Mouse (Mus musculus) CH12.LX (cell line): ENCODE results near the gene Pdcd6ip. TPM values are rescaled to one million over a fixed set of nuclear protein-coding genes. Genes with fewer than 3 reads are reported as not detected.

Source experiments
- DNase-seq: peaks from one replicate; pipeline ENCODE4 v3.0.0-alpha.2; 2013; ENCODE audit errors: extremely low read depth
- H3K27ac ChIP-seq: 2 replicates; pipeline ENCODE4 v1.5.1; 2012; ENCODE audit warnings: low read depth, mild to moderate bottlenecking, control low read depth, moderate library complexity; ENCODE audit not compliant: insufficient read depth
- H3K27me3 ChIP-seq: replicated peaks from 2 replicates; pipeline ENCODE3; 2012; ENCODE audit warnings: inconsistent platforms
- H3K36me3 ChIP-seq, 2 experiments: replicated peaks in 1 of 2; 2 replicates each; pipeline versions ENCODE3 to v1.6.1; 2012; ENCODE audit warnings: inconsistent platforms in 1 of 2, low read length in 1 of 2, mild to moderate bottlenecking in 1 of 2, mixed read lengths in 1 of 2, moderate library complexity in 1 of 2; ENCODE audit not compliant: control insufficient read depth in 1 of 2, insufficient read depth in 1 of 2
- H3K4me1 ChIP-seq, 2 experiments: 2 replicates each; pipeline ENCODE4 v1.6.1; 2012; ENCODE audit warnings: inconsistent platforms in 1 of 2, moderate library complexity in 1 of 2; ENCODE audit not compliant: insufficient read depth in 2 of 2, control insufficient read depth in 1 of 2
- H3K4me2 ChIP-seq: 2 replicates; pipeline ENCODE4 v1.6.1; 2012; ENCODE audit warnings: low read depth, mild to moderate bottlenecking, control low read depth; ENCODE audit not compliant: poor library complexity, insufficient read depth, severe bottlenecking
- H3K4me3 ChIP-seq, 3 experiments: fragments of 150-350 bp in 1 of 3; sonication (generic) in 1 of 3; replicated peaks in 1 of 3; 2 replicates each; pipeline versions ENCODE3 to v1.5.1; 2011 to 2012; ENCODE audit warnings: low read depth in 2 of 3, low read length in 2 of 3, mild to moderate bottlenecking in 2 of 3, moderate library complexity in 2 of 3, control low read depth in 1 of 3, improper control_type of control experiment in 1 of 3, inconsistent platforms in 1 of 3, mixed read lengths in 1 of 3; ENCODE audit not compliant: poor library complexity in 1 of 3
- H3K79me2 ChIP-seq: replicated peaks from 2 replicates; pipeline ENCODE4 v1.6.1; 2012; ENCODE audit warnings: mild to moderate bottlenecking, moderate library complexity; ENCODE audit not compliant: control insufficient read depth, poor library complexity, insufficient read depth, severe bottlenecking; ENCODE audit errors: extremely low read depth
- H3K9ac ChIP-seq: 2 replicates; pipeline ENCODE4 v1.6.1; 2012; ENCODE audit warnings: low read depth, mild to moderate bottlenecking, control low read depth, moderate library complexity; ENCODE audit not compliant: insufficient read depth
- H3K9me3 ChIP-seq: replicated peaks from 2 replicates; pipeline ENCODE3; 2012; ENCODE audit warnings: low read length, inconsistent platforms, mixed read lengths
- E2F4 ChIP-seq: IDR thresholded peaks from 2 replicates; pipeline ENCODE4 v1.6.1; 2011; ENCODE audit warnings: low read depth, low read length, improper control_type of control experiment; ENCODE audit not compliant: insufficient replicate concordance
- EP300 ChIP-seq: IDR thresholded peaks from 2 replicates; pipeline ENCODE4 v1.6.1; 2011; ENCODE audit warnings: low read length, improper control_type of control experiment
- GABPA ChIP-seq: IDR thresholded peaks from 2 replicates; pipeline ENCODE4 v1.6.1; 2012; ENCODE audit warnings: low read depth, low read length, improper control_type of control experiment, inconsistent platforms; ENCODE audit not compliant: insufficient replicate concordance
- IRF4 ChIP-seq: IDR thresholded peaks from 2 replicates; pipeline ENCODE4 v1.6.1; 2014; ENCODE audit warnings: low read depth, mild to moderate bottlenecking, inconsistent platforms, low read length, improper control_type of control experiment
- JUN ChIP-seq: IDR thresholded peaks from 2 replicates; pipeline ENCODE4 v1.6.1; 2011; ENCODE audit warnings: low read depth, mild to moderate bottlenecking, low read length, improper control_type of control experiment, moderate library complexity; ENCODE audit not compliant: insufficient read depth
- JUND ChIP-seq: conservative IDR thresholded peaks from 2 replicates; pipeline ENCODE4 v1.6.1; 2011; ENCODE audit warnings: low read depth, low read length, improper control_type of control experiment
- KAT2A ChIP-seq: IDR thresholded peaks from 2 replicates; pipeline ENCODE4 v1.6.1; 2012; ENCODE audit warnings: low read length, improper control_type of control experiment, inconsistent platforms; ENCODE audit not compliant: insufficient replicate concordance
- MEF2A ChIP-seq: IDR thresholded peaks from 2 replicates; pipeline ENCODE4 v1.6.1; 2014; ENCODE audit warnings: low read depth, mild to moderate bottlenecking, inconsistent platforms, low read length, improper control_type of control experiment, borderline replicate concordance
- MYC ChIP-seq: IDR thresholded peaks from 2 replicates; pipeline ENCODE4 v1.6.1; 2011; ENCODE audit warnings: low read depth, mild to moderate bottlenecking, improper control_type of control experiment, low read length
- POLR2AphosphoS2 ChIP-seq: IDR thresholded peaks from 2 replicates; pipeline ENCODE4 v1.6.1; 2011; ENCODE audit warnings: low read depth, low read length, improper control_type of control experiment
- RAD21 ChIP-seq: IDR thresholded peaks from 2 replicates; pipeline ENCODE4 v1.6.1; 2011; ENCODE audit warnings: low read depth, mild to moderate bottlenecking, low read length, improper control_type of control experiment, moderate library complexity
- RCOR1 ChIP-seq: conservative IDR thresholded peaks from 2 replicates; pipeline ENCODE4 v1.6.1; 2012; ENCODE audit warnings: low read depth, mild to moderate bottlenecking, inconsistent platforms, low read length, improper control_type of control experiment
- SIN3A ChIP-seq: IDR thresholded peaks from 2 replicates; pipeline ENCODE4 v1.6.1; 2012; ENCODE audit warnings: low read length, improper control_type of control experiment, inconsistent platforms
- UBTF ChIP-seq: IDR thresholded peaks from 2 replicates; pipeline ENCODE4 v1.6.1; 2012; ENCODE audit warnings: low read depth, mild to moderate bottlenecking, inconsistent platforms, low read length, improper control_type of control experiment, moderate library complexity
- USF2 ChIP-seq: conservative IDR thresholded peaks from 2 replicates; pipeline ENCODE4 v1.6.1; 2011; ENCODE audit warnings: low read depth, low read length, improper control_type of control experiment
- ZC3H11A ChIP-seq: IDR thresholded peaks from 2 replicates; pipeline ENCODE4 v1.6.1; 2012; ENCODE audit warnings: low read depth, mild to moderate bottlenecking, inconsistent platforms, low read length, improper control_type of control experiment
- ZNF384 ChIP-seq: IDR thresholded peaks from 2 replicates; pipeline ENCODE4 v1.6.1; 2012; ENCODE audit warnings: low read depth, low read length, improper control_type of control experiment, inconsistent platforms
- dilution Hi-C: fragments of 300-500 bp; cut with MboI; formaldehyde crosslinking; loops from 2 replicates; pipeline ENCODE4 v1.14.3; 2020; ENCODE audit warnings: low sequenced_read_pairs; ENCODE audit not compliant: extremely low pct_unique_long_range_greater_than_20kb, extremely low pct_ligation_motif_present
- in situ Hi-C: fragments of 300-500 bp; cut with MboI; formaldehyde crosslinking; loops from 3 replicates; pipeline ENCODE4 v1.14.3; 2019; ENCODE audit warnings: low sequenced_read_pairs, low pct_ligation_motif_present, low pct_unique_long_range_greater_than_20kb, mixed read lengths
- polyA plus RNA-seq: library from polyadenylated mRNA; unstranded; fragments of >175 nt; gene quantifications from 2 replicates; pipeline ENCODE4 v1.2.1, GENCODE M21; 2012; ENCODE audit warnings: low read depth; ENCODE audit not compliant: insufficient read length
- total RNA-seq, 2 experiments: library from RNA; depleted of rRNA; stranded (reverse); fragments of 300-350 nt in 1 of 2; fragments of >200 nt in 1 of 2; gene quantifications; 2 replicates each; pipeline ENCODE4 v1.2.3; 2012 to 2014

Gene Pdcd6ip
- total and polyA plus RNA-seq, 3 experiments = 23.3 to 75.6 (median 29.5) TPM

DNA sequence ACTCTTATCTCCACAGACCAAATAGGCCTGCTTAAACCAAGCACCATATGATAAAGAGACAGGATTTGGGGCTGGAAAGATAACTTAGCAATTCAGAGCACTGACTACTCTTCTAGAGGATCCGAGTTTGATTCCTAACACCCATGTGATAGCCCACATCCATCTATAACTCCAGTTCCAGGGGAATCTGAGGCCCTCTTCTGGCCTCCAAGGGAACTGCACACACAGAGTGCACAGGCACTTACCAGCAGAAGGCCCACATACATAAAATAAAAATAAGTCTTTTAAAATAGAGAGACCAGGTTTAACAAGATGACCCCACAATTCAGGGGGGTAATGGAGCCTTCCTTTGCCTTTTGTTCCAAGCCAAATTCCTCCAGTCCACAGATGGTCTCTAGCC is 79.3 kb downstream of the Pdcd6ip start:
- TF ChIP-seq KAT2A (no peak), ZNF384 (no peak), UBTF (no peak), ZC3H11A (no peak), RAD21 (no peak), IRF4 (no peak), RCOR1 (no peak), EP300 (no peak), JUN (no peak), GABPA (no peak), MYC (no peak), SIN3A (no peak), POLR2AphosphoS2 (no peak), JUND (no peak), MEF2A (no peak)
- DNase-seq = no peak
- peaks cover 23% of the 10 kb centered on the region for H3K27me3 ChIP-seq
- H3K9ac ChIP-seq = no peak overlapping the region
- no peak overlapping the region for H3K4me3 ChIP-seq
- no peaks in the 10 kb centered on the region for H3K79me2 ChIP-seq
- H3K36me3 ChIP-seq = no peaks in the 10 kb centered on the region
- H3K4me1 ChIP-seq = no peaks in the 10 kb centered on the region
- H3K9me3 ChIP-seq = no peaks in the 10 kb centered on the region
- H3K4me2 ChIP-seq = no peak overlapping the region
- H3K27ac ChIP-seq = no peak overlapping the region
- in situ Hi-C loops (loop anchor here (25.0 kb wide), 1 partner anchor 191 kb away; no protein-coding TSS in a partner anchor), dilution Hi-C loops (no loop called here)

DNA sequence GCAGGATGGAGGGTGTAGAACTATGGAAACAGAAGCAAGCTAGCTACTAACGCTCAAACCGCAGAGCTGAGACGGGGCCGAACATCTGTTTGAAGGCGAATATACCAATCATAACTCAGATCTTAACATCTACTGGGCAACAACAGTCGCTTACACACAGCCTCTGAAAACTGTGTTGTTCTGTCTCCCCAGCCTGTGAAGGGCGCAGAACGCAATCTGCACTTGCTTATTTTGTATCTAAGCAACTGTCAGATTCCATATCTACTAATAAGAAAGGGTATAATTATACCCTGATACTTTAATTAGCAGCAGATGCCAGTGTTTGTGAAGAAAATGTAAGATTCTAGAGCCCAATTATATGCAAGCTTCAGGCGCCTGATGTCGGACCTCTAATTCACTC is 81.3 kb downstream of the Pdcd6ip start:
- Histone ChIP-seq H3K4me3 (no peak overlapping the region), H3K9ac (no peak overlapping the region), H3K36me3 (no peaks in the 10 kb centered on the region), H3K27ac (no peak overlapping the region), H3K27me3 (peaks cover 10% of the 10 kb centered on the region), H3K4me1 (no peaks in the 10 kb centered on the region), H3K79me2 (no peaks in the 10 kb centered on the region), H3K4me2 (no peak overlapping the region), H3K9me3 (no peaks in the 10 kb centered on the region)
- TF ChIP-seq ZNF384 (no peak), E2F4 (no peak), USF2 (no peak)
- in situ Hi-C loops = loop anchor here (25.0 kb wide), 1 partner anchor 189 kb away; no protein-coding TSS in a partner anchor
- DNase-seq = no peak
- dilution Hi-C loops = no loop called here
